Mouse (Mus musculus): Measurements from ENCODE around the gene Cinp. TPM values are rescaled to one million over a fixed set of nuclear protein-coding genes. Genes with fewer than 3 reads are reported as not detected.

The Cinp gene
- polyA plus RNA-seq, 1 experiment from 2014 or later = 77.2 TPM

GRCm38 (mm10) chr12:110857196-110857595 is 31.7 kb downstream of the Cinp start:
- peaks cover 11% of the 10 kb centered on the region for H3K4me1 ChIP-seq
- no peak overlapping the region for H3K9ac ChIP-seq
- no peaks in the 10 kb centered on the region for H3K9me3 ChIP-seq
- ATAC-seq (ENCODE audit: low FRiP score) = no peak
- H3K27me3 ChIP-seq = no peaks in the 10 kb centered on the region
- H3K27ac ChIP-seq = no peak overlapping the region
- whole genome bisulfite sequencing = 87% methylated on average over 7 of the region's 7 CpGs
- no peak overlapping the region for H3K4me2 ChIP-seq
- H3K4me3 ChIP-seq (replicated peaks) = no peak overlapping the region
- H3K36me3 ChIP-seq (replicated peaks) = peaks cover 16% of the 10 kb centered on the region

GRCm38 (mm10) chr12:110854786-110855737 is 33.9 kb downstream of the Cinp start:
- 88% methylated on average over 32 of the region's 32 CpGs for WGBS
- Histone ChIP-seq H3K9ac (no peak overlapping the region), H3K9me3 (no peaks in the 10 kb centered on the region), H3K4me1 (peaks cover 14% of the 10 kb centered on the region), H3K4me3 (replicated peaks) (no peak overlapping the region), H3K27ac (no peak overlapping the region), H3K36me3 (replicated peaks) (peaks cover 16% of the 10 kb centered on the region), H3K4me2 (no peak overlapping the region), H3K27me3 (no peaks in the 10 kb centered on the region)
- no peak for ATAC-seq (ENCODE audit: low FRiP score)

GRCm38 (mm10) chr12:110851923-110852322 is 37.0 kb downstream of the Cinp start:
- no peaks in the 10 kb centered on the region for H3K9me3 ChIP-seq
- H3K9ac ChIP-seq = no peak overlapping the region
- 87% methylated on average over 1 of the region's 1 CpGs for WGBS
- peaks cover 13% of the 10 kb centered on the region for H3K36me3 ChIP-seq (replicated peaks)
- H3K27me3 ChIP-seq = peaks cover 13% of the 10 kb centered on the region
- H3K4me1 ChIP-seq = peaks cover 17% of the 10 kb centered on the region
- no peak for ATAC-seq (ENCODE audit: low FRiP score)
- no peak overlapping the region for H3K4me3 ChIP-seq (replicated peaks)
- H3K27ac ChIP-seq = no peak overlapping the region
- no peak overlapping the region for H3K4me2 ChIP-seq

- H3K4me2 ChIP-seq = peak overlapping the region; percentile 70
- H3K9ac ChIP-seq = no peak overlapping the region
- peaks cover 18% of the 10 kb centered on the region for H3K27me3 ChIP-seq
- peaks cover 18% of the 10 kb centered on the region for H3K4me1 ChIP-seq
- WGBS = 81% methylated on average over 12 of the region's 12 CpGs
- no peak for ATAC-seq (ENCODE audit: low FRiP score)
- no peak overlapping the region for H3K4me3 ChIP-seq (replicated peaks)
- no peak overlapping the region for H3K27ac ChIP-seq
- no peaks in the 10 kb centered on the region for H3K9me3 ChIP-seq
- H3K36me3 ChIP-seq (replicated peaks) = peaks cover 13% of the 10 kb centered on the region
Measured at GRCm38 (mm10) chr12:110851414-110851813, 37.5 kb downstream of the Cinp start.

- Histone ChIP-seq H3K27me3 (peaks cover 23% of the 10 kb centered on the region), H3K9ac (peak overlapping the region; percentile 90), H3K36me3 (replicated peaks) (peaks cover 10% of the 10 kb centered on the region), H3K4me3 (replicated peaks) (peak overlapping the region; percentile 96), H3K4me2 (peak overlapping the region; percentile 70), H3K9me3 (no peaks in the 10 kb centered on the region), H3K4me1 (peaks cover 23% of the 10 kb centered on the region), H3K27ac (no peak overlapping the region)
- no peak for ATAC-seq (ENCODE audit: low FRiP score)
- WGBS = 17% methylated on average over 9 of the region's 9 CpGs
Measured at GRCm38 (mm10) chr12:110850929-110851256, 38.1 kb downstream of the Cinp start.

- WGBS = under 1% methylated on average over 75 of the region's 89 CpGs
- peak within 1 kb of the TSS; percentile 67; the same call in 1 of the 2 replicates for H3K27ac ChIP-seq
- H3K9me3 ChIP-seq = no peaks in the 10 kb centered on the region
- H3K9ac ChIP-seq = peak within 1 kb of the TSS; percentile 90
- peak within 1 kb of the TSS; percentile 70 for H3K4me2 ChIP-seq
- H3K4me3 ChIP-seq (replicated peaks) = peak within 1 kb of the TSS; percentile 96
- ATAC-seq (ENCODE audit: low FRiP score) = peak; percentile 81
- peaks cover 29% of the 10 kb centered on the region for H3K4me1 ChIP-seq
- H3K36me3 ChIP-seq (replicated peaks) = peaks cover 3% of the 10 kb centered on the region; the same call in 1 of the 2 replicates
- peaks cover 29% of the 10 kb centered on the region for H3K27me3 ChIP-seq
Measured at GRCm38 (mm10) chr12:110850010-110850928, 38.7 kb downstream of the Cinp start, which contains the start of gene Zfp839. Zfp839 (plus strand) TSS chr12:110850253.

GRCm38 (mm10) chr12:110846191-110846765 is 42.7 kb downstream of the Cinp start:
- Histone ChIP-seq H3K9me3 (no peaks in the 10 kb centered on the region), H3K27ac (0 out of 2 replicates have a peak overlapping the region, but pooled peaks have one; percentile 21), H3K36me3 (replicated peaks) (no peaks in the 10 kb centered on the region), H3K4me2 (peak overlapping the region; percentile 61), H3K27me3 (peaks cover 51% of the 10 kb centered on the region), H3K4me3 (replicated peaks) (peak overlapping the region; percentile 45), H3K4me1 (peaks cover 40% of the 10 kb centered on the region), H3K9ac (0 out of 2 replicates have a peak overlapping the region, but pooled peaks have one; percentile 47)
- WGBS = 70% methylated on average over 6 of the region's 6 CpGs
- no peak for ATAC-seq (ENCODE audit: low FRiP score)

GRCm38 (mm10) chr12:110845131-110845880 is 43.6 kb downstream of the Cinp start:
- H3K27me3 ChIP-seq = peaks cover 51% of the 10 kb centered on the region
- H3K4me3 ChIP-seq (replicated peaks) = peak overlapping the region; percentile 45
- peak overlapping the region; percentile 47 for H3K9ac ChIP-seq
- H3K9me3 ChIP-seq = no peaks in the 10 kb centered on the region
- WGBS = under 1% methylated on average over 36 of the region's 36 CpGs
- H3K27ac ChIP-seq = peak overlapping the region; percentile 19; the same call in 1 of the 2 replicates
- H3K4me2 ChIP-seq = peak overlapping the region; percentile 61
- H3K36me3 ChIP-seq (replicated peaks) = no peaks in the 10 kb centered on the region
- ATAC-seq (ENCODE audit: low FRiP score) = peak; percentile 81
- H3K4me1 ChIP-seq = peaks cover 30% of the 10 kb centered on the region

- Histone ChIP-seq H3K36me3 (replicated peaks) (no peaks in the 10 kb centered on the region), H3K9ac (peak overlapping the region; percentile 49), H3K27me3 (peaks cover 51% of the 10 kb centered on the region), H3K9me3 (no peaks in the 10 kb centered on the region), H3K4me3 (replicated peaks) (peak overlapping the region; percentile 45), H3K27ac (no peak overlapping the region), H3K4me2 (peak overlapping the region; percentile 61), H3K4me1 (peaks cover 34% of the 10 kb centered on the region)
- 1% methylated on average over 42 of the region's 42 CpGs for WGBS
- no peak for ATAC-seq (ENCODE audit: low FRiP score)
Measured at GRCm38 (mm10) chr12:110844227-110845130, 44.5 kb downstream of the Cinp start.

- no peak; the same call in 1 of the 2 replicates for ATAC-seq (ENCODE audit: low FRiP score)
- no peak overlapping the region for H3K27ac ChIP-seq
- peak overlapping the region; percentile 45 for H3K4me3 ChIP-seq (replicated peaks)
- no peaks in the 10 kb centered on the region for H3K9me3 ChIP-seq
- H3K4me2 ChIP-seq = peak overlapping the region; percentile 61
- 20% methylated on average over 32 of the region's 32 CpGs for WGBS
- peaks cover 45% of the 10 kb centered on the region for H3K27me3 ChIP-seq
- H3K36me3 ChIP-seq (replicated peaks) = no peaks in the 10 kb centered on the region
- H3K4me1 ChIP-seq = peaks cover 37% of the 10 kb centered on the region
- peak overlapping the region; percentile 49; the same call in 1 of the 2 replicates for H3K9ac ChIP-seq
Measured at GRCm38 (mm10) chr12:110843194-110844048, 45.5 kb downstream of the Cinp start.
